Mouse (Mus musculus) regulatory T cell (primary cell): ENCODE data around the gene Nepro.

Experiments used
- in situ Hi-C: fragments of 300-600 bp; cut with MboI, MseI; formaldehyde crosslinking; loops from one replicate; pipeline ENCODE4 v1.15.1; 2025; ENCODE audit warnings: high pct_unique_total_duplicates

The Nepro gene

DNA sequence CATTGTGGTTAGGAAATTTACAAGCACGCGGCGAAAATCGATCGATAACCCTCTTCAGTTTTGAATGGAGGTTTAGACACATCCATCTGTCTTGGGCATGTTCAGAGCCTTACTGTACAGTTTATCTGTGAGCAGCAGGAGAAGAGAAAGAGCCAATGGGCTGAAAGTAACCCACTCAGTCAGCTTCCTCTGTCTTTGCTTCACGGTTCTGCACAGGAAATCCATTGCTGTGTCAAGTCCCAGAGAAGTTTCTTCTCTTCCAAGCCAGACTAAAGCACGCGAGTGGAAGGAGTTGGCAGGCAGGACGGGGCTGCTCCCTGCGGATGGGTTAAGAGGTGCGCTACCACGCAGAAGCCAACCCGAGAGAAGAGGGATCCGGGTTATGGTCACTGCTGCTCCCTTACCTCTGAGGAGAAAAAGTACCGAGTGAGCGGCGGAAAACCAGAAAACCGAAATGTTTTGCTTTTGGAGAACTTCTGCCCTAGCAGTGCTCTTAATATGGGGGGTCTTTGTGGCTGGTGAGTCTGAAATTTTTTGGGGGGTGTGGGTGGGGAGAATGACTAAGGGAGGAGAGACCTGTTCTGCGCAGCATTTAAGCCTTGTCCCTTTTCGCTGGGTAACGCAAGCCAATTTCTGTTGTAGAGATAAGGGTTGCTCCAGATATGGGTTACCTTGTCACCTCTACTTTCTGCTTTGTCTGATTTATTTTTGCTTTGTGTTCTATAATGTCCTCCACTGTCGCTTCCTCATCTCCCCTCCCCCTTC, 41.6 kb downstream of the Nepro start, which contains the start of gene Cd200r1:
TSS of gene Cd200r1 (plus strand) at position 182 of the 765 bp plus-strand sequence.
- in situ Hi-C loops = loop anchor here (5.0 kb wide), 1 partner anchor 377 kb away; no protein-coding TSS in a partner anchor

DNA sequence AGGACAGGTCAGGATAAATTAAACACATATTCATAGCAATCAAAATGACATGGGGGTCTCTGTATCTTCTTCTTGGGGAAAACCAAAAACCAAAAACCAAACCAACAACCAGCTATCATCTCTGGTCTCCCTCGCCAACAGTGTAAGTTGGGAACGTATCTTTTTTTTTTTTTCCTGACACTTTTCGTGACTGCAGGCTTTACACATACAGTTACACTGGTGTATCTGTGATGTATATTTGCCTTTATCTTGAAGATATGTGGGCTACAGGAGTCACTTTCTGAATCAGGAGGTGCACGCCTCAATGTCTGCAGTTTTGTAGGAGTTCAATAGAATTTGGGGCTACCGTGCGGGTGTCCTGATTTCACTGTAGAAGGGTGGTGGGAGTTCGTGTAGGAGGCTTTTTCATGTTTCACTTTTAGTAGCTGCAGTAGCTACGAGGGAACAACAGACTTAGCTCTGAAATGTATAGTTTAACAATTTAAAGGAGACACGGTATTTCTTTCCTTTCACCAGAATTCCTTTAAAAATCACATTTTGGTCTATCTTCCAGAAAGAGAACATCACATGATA, 42.3 kb downstream of the Nepro start:
- in situ Hi-C loops = loop anchor here (5.0 kb wide), 1 partner anchor 376 kb away; no protein-coding TSS in a partner anchor

DNA sequence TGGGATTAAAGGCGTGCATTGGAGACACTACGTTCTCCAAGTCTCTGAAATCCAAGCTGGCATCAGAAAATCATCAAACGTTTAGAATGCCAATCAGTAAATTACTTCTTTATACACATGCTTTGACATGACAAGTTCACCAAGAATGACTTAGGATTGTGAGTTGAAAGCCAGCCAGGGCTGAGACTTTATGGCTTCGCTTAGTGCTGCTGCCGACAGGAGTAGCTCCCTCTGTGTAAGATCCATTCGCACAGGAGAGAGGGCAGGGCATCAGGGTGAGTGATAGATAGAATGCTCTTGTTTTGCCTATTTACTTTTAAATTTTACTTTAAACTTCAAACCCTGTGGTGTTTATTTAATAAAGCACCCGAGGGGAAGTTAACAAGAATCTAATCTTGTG, 43.4 kb downstream of the Nepro start:
- in situ Hi-C loops = loop anchor here (5.0 kb wide), 1 partner anchor 375 kb away; no protein-coding TSS in a partner anchor

DNA sequence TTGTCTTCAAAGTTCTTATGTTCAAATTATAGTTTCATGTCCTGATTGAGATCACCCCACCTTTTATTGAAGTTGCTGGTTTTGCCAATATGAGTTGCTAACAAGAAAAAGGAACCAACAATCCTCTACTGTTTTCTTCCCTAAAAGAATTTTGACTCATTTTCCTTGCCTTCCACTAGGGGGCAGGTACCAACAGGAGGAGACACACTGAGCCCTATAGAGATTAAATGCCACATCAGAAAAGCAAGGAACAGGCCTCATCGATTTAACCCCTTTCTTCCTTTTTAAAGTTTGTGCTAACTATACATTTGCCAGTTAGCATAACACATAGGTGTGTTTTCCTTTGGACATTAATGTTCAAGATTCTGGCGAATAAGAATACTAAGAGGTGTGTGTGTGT, 43.9 kb downstream of the Nepro start:
- in situ Hi-C loops = loop anchor here (5.0 kb wide), 1 partner anchor 374 kb away; no protein-coding TSS in a partner anchor

DNA sequence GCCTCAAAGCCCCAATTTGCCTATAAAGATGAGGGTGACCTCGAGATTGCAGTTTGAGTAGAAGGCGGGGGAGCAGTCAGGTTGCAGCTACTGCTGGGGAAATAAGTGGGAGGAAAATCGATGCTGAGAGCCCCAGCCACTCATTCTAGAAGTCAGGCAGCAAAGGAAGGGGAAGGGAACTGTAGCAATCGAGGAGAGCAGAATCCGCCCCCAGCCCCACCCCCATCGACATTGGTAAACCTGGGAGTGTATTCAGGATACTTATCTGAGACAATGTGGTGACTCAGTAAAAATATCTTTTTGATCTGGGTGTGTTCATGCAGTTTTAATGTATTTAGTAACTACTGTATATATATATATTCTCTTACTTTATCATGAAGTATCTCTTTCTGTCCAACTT, 48.5 kb downstream of the Nepro start:
- in situ Hi-C loops = no loop called here

DNA sequence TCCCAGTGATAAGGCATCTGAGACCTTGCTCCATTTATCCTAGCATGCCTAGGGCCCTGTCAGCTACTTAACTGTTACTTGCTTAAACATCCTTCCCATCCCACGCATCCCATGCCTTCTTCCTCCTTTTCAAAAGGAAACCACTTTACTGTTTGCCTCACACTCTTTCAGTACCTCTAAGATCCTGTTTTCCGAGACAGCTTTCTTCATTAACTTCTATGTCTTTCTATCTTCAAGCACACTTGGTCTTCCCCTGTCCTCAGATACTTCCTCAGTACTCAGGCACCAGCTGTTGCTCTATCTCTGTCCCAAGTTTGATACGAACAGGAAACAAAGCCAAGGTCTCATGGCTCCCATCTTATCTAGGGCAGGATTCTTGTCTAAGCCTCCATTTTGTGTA, 49.6 kb downstream of the Nepro start:
- in situ Hi-C loops = no loop called here

DNA sequence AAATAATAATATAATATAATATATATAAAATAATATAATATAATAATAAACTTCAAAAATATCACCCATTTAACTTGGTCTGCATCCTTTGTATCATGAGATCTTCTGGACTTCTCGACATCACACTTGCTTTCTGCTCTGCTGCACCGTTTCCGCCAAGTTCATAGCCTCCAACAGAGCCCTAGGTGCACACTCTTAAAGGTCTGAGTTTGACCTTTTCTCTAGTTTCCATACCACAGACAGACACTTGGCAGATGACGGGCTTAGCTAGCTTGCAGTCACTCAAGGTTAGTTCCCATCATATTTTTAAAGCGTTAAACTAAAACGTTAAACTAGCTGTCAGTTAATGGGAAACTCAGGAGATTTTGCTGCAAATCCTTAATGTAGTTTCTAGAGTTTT, 50.1 kb downstream of the Nepro start:
- in situ Hi-C loops = no loop called here

DNA sequence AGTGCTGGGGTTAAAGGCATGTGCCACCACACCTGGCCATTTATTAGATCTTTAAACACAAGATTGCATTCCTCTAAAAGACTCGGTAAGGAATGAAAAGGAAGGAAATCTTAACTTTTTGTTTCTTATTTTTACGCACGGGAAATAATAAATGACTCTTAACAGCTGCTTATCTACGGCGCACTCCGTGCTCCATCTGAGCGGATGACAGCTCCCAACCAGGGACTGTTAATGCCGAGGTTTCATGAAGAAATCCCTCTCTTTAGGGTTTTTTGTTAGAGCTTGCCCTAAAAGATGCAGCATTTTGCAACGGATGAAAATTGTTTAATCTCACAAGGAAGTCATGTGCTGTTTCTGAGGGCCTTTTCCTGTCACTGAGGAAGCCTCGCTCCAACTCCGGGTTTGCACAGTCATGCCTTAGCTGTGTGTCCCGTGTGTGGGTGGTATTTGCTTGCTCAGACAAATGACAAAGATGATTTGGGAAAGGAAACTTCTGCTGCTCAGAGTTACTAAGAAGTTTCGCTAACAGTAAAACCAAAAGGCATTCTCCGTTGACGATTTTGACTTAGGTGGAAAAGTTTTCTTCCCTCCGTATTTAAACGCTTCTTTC, 54.5 kb downstream of the Nepro start:
- in situ Hi-C loops = no loop called here

DNA sequence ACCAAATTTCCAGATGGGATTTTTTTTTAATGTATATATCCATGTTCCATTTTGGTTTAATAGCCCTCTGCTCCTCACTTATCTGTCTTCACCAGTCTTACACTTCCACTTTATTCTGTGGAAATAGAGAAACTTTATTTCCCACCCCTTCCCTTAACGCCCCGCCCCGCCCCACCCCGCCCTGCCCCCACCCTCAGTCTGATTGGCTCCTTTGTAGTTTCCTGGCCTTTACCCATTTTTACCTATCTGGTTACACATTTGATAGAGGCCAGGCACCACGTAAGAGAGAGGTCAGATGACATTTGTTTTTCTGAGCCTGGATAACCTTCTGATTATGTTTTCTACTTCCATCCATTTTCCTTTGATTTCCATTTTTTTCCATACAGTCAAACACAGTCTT, 55.4 kb downstream of the Nepro start:
- in situ Hi-C loops = no loop called here

DNA sequence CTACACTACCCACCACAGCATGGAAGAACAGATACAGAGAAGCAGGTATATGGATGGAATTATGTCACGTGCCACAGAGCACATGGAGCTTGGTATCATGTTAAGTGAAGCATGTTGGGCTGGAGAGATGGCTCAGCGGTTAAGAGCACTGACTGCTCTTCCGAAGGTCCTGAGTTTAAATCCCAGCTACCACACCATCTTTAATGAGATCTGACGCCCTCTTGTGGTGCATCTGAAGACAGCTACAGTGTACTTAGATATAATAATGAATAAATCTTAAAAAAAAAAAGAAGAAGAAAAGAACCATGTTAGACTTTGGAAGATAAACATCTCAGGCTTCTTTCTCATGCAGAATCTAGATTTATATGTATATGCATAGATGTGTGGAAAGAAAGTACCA, 56.6 kb downstream of the Nepro start:
- in situ Hi-C loops = loop anchor here (5.0 kb wide), 1 partner anchor 777 kb away; no protein-coding TSS in a partner anchor
